Mouse (Mus musculus) urinary bladder, adult 18-20 months (tissue): ENCODE results near the gene Bicdl1.

Experiments used
- DNase-seq, 2 experiments: peaks; one replicate each; pipeline ENCODE4 v3.0.0; 2022; ENCODE audit warnings: low spot score in 2 of 2, mixed read lengths in 2 of 2

The Bicdl1 gene

GRCm38 (mm10) chr5:115626237-115626886, 105.1 kb downstream of the Bicdl1 start:
- no peak for DNase-seq

- DNase-seq: no peak
Measured at GRCm38 (mm10) chr5:115623694-115624440, 107.6 kb downstream of the Bicdl1 start.

- no peak for DNase-seq
Measured at GRCm38 (mm10) chr5:115622686-115623085, 108.7 kb downstream of the Bicdl1 start.

GRCm38 (mm10) chr5:115619690-115620089, 111.7 kb downstream of the Bicdl1 start:
- no peak for DNase-seq

GRCm38 (mm10) chr5:115614948-115615347, 116.5 kb downstream of the Bicdl1 start:
- no peak for DNase-seq

- DNase-seq: no peak
Measured at GRCm38 (mm10) chr5:115613332-115613731, 118.1 kb downstream of the Bicdl1 start.

- no peak for DNase-seq
Measured at GRCm38 (mm10) chr5:115611566-115611965, 119.9 kb downstream of the Bicdl1 start.

- DNase-seq: no peak
Measured at GRCm38 (mm10) chr5:115603561-115603960, 127.9 kb downstream of the Bicdl1 start.
